Mouse (Mus musculus): Measurements from ENCODE around the gene Incenp. TPM values are rescaled to one million over a fixed set of nuclear protein-coding genes. Genes with fewer than 3 reads are reported as not detected.
"Not testable (repeated sequence)": the region's sequence is repeated elsewhere in the genome, so short reads cannot be mapped to it uniquely, and the experiment has no call there.

Gene Incenp
- 10 to 100 TPM; 12.8 to 18.7 TPM for total RNA-seq (2021)
- long read RNA-seq, experiment 1, partial matches to known transcripts: 2 of 15 reads
- long read RNA-seq, experiment 1, other reads (novel, unspliced or antisense): 10 of 15 reads
- long read RNA-seq, experiment 2, partial matches to known transcripts: 0 of 6 reads
- long read RNA-seq, experiment 2, other reads (novel, unspliced or antisense): 2 of 6 reads

GRCm38 (mm10) chr19:9899072-9899779, at the start of gene Incenp:
Gene Incenp (minus strand): TSS chr19:9899551.
- peak; percentile 92 to 93 for DNase-seq

- peak; percentile 25 to 53 for DNase-seq
Measured at GRCm38 (mm10) chr19:9946986-9947385, 47.6 kb upstream of the Incenp start.

- DNase-seq: peak; percentile 31 to 44
Measured at GRCm38 (mm10) chr19:9945800-9946564, 46.6 kb upstream of the Incenp start.

GRCm38 (mm10) chr19:9942539-9943533, 43.5 kb upstream of the Incenp start:
- DNase-seq: peak in 1 of 2 experiments; percentile 28

GRCm38 (mm10) chr19:9941809-9942208, 42.5 kb upstream of the Incenp start:
- DNase-seq: no peak

GRCm38 (mm10) chr19:9940903-9941302, 41.6 kb upstream of the Incenp start:
- DNase-seq: no peak

- no peak for DNase-seq
Measured at GRCm38 (mm10) chr19:9939841-9940240, 40.5 kb upstream of the Incenp start.

GRCm38 (mm10) chr19:9938824-9939303, 39.5 kb upstream of the Incenp start:
- DNase-seq: peak; percentile 86 to 88

- DNase-seq: no peak
Measured at GRCm38 (mm10) chr19:9938156-9938823, 38.9 kb upstream of the Incenp start.

- no peak for DNase-seq
Measured at GRCm38 (mm10) chr19:9937428-9937827, 38.1 kb upstream of the Incenp start.

- no peak for DNase-seq
Measured at GRCm38 (mm10) chr19:9936579-9936978, 37.2 kb upstream of the Incenp start.

GRCm38 (mm10) chr19:9933908-9934307, 34.6 kb upstream of the Incenp start:
- DNase-seq: no peak

- DNase-seq: not testable (repeated sequence)
Measured at GRCm38 (mm10) chr19:9931167-9931607, 31.8 kb upstream of the Incenp start.

GRCm38 (mm10) chr19:9928089-9928488, 28.7 kb upstream of the Incenp start:
- DNase-seq: no peak

GRCm38 (mm10) chr19:9924769-9925272, 25.5 kb upstream of the Incenp start:
- DNase-seq: no peak

GRCm38 (mm10) chr19:9924034-9924768, 24.9 kb upstream of the Incenp start:
- DNase-seq: no peak

- DNase-seq: no peak
Measured at GRCm38 (mm10) chr19:9923048-9923447, 23.7 kb upstream of the Incenp start.

- peak in 1 of 2 experiments; percentile 27 for DNase-seq
Measured at GRCm38 (mm10) chr19:9922228-9922627, 22.9 kb upstream of the Incenp start.

GRCm38 (mm10) chr19:9920835-9921784, 21.8 kb upstream of the Incenp start:
- DNase-seq: peak; percentile 72 to 82

Measured in adrenal gland, postnatal 36 days (tissue).